Mouse (Mus musculus): ENCODE measurements around the gene Dhx29. TPM values are rescaled to one million over a fixed set of nuclear protein-coding genes. Genes with fewer than 3 reads are reported as not detected.

The Dhx29 gene
- polyA plus RNA-seq, 1 experiment from 2014 or later: 24.9 TPM

- Histone ChIP-seq H3K27me3 (no peaks in the 10 kb centered on the region), H3K9ac (no peak overlapping the region), H3K27ac (no peak overlapping the region), H3K4me1 (no peaks in the 10 kb centered on the region), H3K36me3 (peaks cover 76% of the 10 kb centered on the region), H3K4me3 (no peak overlapping the region), H3K9me3 (no peaks in the 10 kb centered on the region), H3K4me2 (no peak overlapping the region)
- no peak for ATAC-seq (ENCODE audit: insufficient number of reproducible peaks, low FRiP score, low TSS enrichment, low read depth)
- WGBS: 63% methylated on average over 15 of the region's 15 CpGs
Measured at GRCm38 (mm10) chr13:112941879-112942330, 14.7 kb downstream of the Dhx29 start.

DNA sequence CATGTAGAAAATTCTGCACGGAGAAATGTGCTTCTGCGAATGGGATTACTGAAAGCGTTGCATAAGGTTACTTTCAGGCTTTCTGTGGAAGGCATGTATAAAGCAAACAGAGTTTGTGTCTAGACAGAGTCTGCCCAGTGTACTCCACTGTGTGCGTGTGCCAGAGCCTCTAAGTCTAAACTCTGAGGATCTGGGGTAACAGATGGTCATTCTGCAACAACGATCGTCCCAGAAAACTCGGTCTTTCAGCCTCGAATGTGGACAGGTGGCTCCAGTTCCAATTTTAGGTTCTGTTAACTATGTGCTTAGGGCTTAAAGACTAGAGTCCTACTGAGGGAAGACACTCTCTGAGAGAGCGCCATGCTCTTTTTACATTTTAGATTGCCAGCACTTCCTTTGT is 18.1 kb downstream of the Dhx29 start:
- peaks cover 74% of the 10 kb centered on the region for H3K36me3 ChIP-seq

DNA sequence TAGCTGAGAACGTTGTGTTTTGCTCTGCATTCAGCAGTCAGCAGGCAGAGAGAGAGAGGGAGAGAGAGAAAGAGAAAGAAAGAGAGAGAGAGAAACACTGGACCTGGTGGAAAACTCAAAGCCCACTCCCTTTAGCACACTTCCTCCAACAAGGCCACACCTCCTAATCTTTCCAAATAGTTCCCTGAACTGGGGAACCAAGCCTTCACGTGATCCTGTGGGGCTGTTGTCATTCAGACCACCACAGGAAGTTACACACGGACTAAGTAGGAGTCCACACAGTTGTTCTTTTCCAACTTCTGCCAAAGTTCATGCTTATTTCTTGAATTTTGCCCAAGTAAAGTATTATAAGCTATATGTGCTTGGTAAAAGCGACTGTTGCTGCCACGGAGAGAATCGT is 18.6 kb downstream of the Dhx29 start:
- H3K4me3 ChIP-seq: no peak overlapping the region
- H3K4me2 ChIP-seq: no peak overlapping the region
- ATAC-seq (ENCODE audit: insufficient number of reproducible peaks, low FRiP score, low TSS enrichment, low read depth): no peak
- H3K9ac ChIP-seq: no peak overlapping the region
- no peaks in the 10 kb centered on the region for H3K4me1 ChIP-seq
- WGBS: 89% methylated on average over 6 of the region's 6 CpGs
- no peaks in the 10 kb centered on the region for H3K27me3 ChIP-seq
- H3K9me3 ChIP-seq: no peaks in the 10 kb centered on the region
- H3K36me3 ChIP-seq: peaks cover 76% of the 10 kb centered on the region
- no peak overlapping the region for H3K27ac ChIP-seq

More for the DNA sequence above, 18.1 kb downstream of the Dhx29 start:
- no peak overlapping the region for H3K4me3 ChIP-seq
- H3K27me3 ChIP-seq: no peaks in the 10 kb centered on the region
- no peaks in the 10 kb centered on the region for H3K4me1 ChIP-seq
- no peak overlapping the region for H3K27ac ChIP-seq
- no peak overlapping the region for H3K9ac ChIP-seq
- no peak for ATAC-seq (ENCODE audit: insufficient number of reproducible peaks, low FRiP score, low TSS enrichment, low read depth)
- no peak overlapping the region for H3K4me2 ChIP-seq
- WGBS: 96% methylated on average over 9 of the region's 9 CpGs
- H3K9me3 ChIP-seq: no peaks in the 10 kb centered on the region

DNA sequence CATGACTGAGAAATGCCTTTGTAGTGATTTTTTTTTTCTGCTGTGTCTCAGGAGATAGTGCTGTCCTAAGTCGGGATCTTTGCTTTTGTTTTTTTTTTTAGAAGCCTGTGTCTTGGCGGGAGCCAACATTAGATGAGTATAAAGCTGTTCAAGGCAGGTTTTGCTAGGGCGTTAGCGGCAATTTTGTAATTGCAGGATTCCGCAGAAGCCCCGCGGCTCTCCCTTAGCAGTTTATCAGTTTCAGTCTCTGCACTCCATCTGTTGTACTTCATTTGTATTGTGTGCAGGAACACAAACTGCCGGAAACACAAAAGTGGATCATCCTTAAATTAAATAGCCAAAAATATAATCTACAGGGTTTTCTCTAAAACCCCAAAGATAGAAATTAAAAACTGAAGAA is 26.8 kb downstream of the Dhx29 start:
- Histone ChIP-seq H3K4me1 (no peaks in the 10 kb centered on the region), H3K27me3 (no peaks in the 10 kb centered on the region), H3K27ac (no peak overlapping the region), H3K4me2 (no peak overlapping the region), H3K4me3 (no peak overlapping the region), H3K9ac (no peak overlapping the region), H3K9me3 (no peaks in the 10 kb centered on the region), H3K36me3 (peaks cover 61% of the 10 kb centered on the region)
- no peak for ATAC-seq (ENCODE audit: insufficient number of reproducible peaks, low FRiP score, low TSS enrichment, low read depth)
- 89% methylated on average over 8 of the region's 8 CpGs for WGBS

DNA sequence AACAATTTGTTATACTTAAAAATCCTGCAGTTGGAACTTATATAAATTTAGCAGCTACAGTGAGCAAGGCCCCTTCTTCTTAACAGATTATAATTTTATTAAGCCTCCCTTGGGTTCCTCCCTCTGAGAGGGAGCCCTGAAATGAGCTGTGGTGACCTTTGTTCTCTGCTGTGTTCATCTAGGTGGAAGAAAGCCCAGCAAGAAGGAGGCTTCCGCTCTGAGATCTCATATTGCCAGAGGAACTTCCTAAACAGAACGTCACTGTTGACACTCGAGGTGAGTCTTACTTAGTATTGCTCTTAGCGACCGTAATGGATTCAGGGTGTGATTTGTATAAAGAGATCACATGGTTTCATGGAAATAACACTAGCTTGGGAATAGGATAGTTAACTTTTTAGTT is 35.8 kb downstream of the Dhx29 start:
- no peaks in the 10 kb centered on the region for H3K4me1 ChIP-seq
- H3K4me3 ChIP-seq: no peak overlapping the region
- H3K9me3 ChIP-seq: no peaks in the 10 kb centered on the region
- ATAC-seq (ENCODE audit: insufficient number of reproducible peaks, low FRiP score, low TSS enrichment, low read depth): no peak
- H3K9ac ChIP-seq: no peak overlapping the region
- H3K27me3 ChIP-seq: no peaks in the 10 kb centered on the region
- no peak overlapping the region for H3K27ac ChIP-seq
- H3K36me3 ChIP-seq: peaks cover 53% of the 10 kb centered on the region
- no peak overlapping the region for H3K4me2 ChIP-seq
- 79% methylated on average over 5 of the region's 5 CpGs for WGBS

DNA sequence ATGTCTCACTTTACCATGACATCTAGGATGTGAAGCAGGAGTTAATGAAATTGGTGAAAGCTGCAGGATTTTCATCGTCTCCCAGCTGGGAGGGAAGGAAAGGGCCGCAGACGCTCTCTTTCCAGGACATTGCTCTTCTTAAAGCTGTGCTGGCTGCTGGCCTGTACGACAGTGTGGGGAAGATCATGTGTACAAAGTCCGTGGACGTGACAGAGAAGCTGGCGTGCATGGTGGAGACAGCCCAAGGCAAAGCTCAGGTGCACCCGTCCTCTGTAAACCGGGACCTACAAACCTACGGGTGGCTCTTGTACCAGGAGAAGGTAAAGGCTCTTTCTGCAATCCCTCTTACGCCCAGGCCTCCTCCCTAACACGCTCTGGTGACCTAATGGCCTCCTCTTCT is 37.2 kb downstream of the Dhx29 start:
- Histone ChIP-seq H3K4me3 (no peak overlapping the region), H3K9me3 (no peaks in the 10 kb centered on the region), H3K9ac (no peak overlapping the region), H3K36me3 (peaks cover 55% of the 10 kb centered on the region), H3K27me3 (no peaks in the 10 kb centered on the region), H3K4me2 (no peak overlapping the region), H3K4me1 (no peaks in the 10 kb centered on the region), H3K27ac (no peak overlapping the region)
- no peak for ATAC-seq (ENCODE audit: insufficient number of reproducible peaks, low FRiP score, low TSS enrichment, low read depth)
- WGBS: 85% methylated on average over 12 of the region's 12 CpGs

DNA sequence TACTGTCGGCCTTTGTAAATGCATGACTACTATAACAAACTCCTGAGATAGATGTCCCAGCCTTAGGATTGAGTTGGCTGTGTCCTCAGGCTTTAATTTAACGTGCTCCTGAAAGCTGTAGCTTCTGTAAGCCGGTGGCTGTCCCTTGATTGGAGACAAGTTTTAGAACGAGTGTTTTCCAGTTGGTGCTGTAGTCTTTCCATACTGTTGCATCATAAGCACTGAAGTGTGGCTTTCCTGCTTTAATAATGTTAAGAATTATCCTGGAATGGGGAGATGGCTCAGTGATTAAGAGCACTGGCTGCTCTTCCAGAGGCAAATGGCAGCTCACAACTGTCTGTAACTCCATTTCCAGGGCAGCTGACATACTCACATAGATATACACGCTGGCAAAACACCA is 40.0 kb downstream of the Dhx29 start:
- H3K9ac ChIP-seq: no peak overlapping the region
- no peaks in the 10 kb centered on the region for H3K9me3 ChIP-seq
- no peaks in the 10 kb centered on the region for H3K27me3 ChIP-seq
- H3K4me3 ChIP-seq: no peak overlapping the region
- H3K4me2 ChIP-seq: no peak overlapping the region
- no peak overlapping the region for H3K27ac ChIP-seq
- WGBS: 89% methylated on average over 5 of the region's 5 CpGs
- peaks cover 47% of the 10 kb centered on the region for H3K36me3 ChIP-seq
- no peak for ATAC-seq (ENCODE audit: insufficient number of reproducible peaks, low FRiP score, low TSS enrichment, low read depth)
- no peaks in the 10 kb centered on the region for H3K4me1 ChIP-seq

DNA sequence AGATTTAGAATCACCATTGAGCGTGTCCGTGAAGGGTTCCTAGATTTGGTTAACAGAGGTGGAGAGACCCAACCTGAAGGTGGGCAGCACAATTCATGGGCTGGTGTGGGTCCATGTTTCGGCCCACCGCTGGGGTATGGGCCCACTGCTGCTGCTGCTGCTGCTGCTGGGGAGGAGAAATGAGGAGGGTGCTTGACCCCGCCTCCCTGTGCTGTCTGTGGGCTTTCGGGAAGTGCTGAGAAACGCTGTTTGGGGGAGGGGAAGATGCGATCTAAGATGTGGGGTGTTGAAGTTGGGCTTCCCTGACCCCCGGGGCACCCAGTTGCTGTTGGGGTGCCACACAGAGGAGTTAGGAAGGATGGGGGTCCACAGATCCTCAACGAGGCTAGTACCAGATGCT is 49.5 kb downstream of the Dhx29 start:
- no peak for ATAC-seq (ENCODE audit: insufficient number of reproducible peaks, low FRiP score, low TSS enrichment, low read depth)
- Histone ChIP-seq H3K4me2 (0 out of 2 replicates have a peak overlapping the region, but pooled peaks have one; percentile 8), H3K9me3 (no peaks in the 10 kb centered on the region), H3K9ac (no peak overlapping the region), H3K27me3 (peaks cover 9% of the 10 kb centered on the region), H3K36me3 (no peaks in the 10 kb centered on the region), H3K4me3 (no peak overlapping the region), H3K27ac (no peak overlapping the region), H3K4me1 (no peaks in the 10 kb centered on the region)
- WGBS: 37% methylated on average over 10 of the region's 10 CpGs

- H3K27ac ChIP-seq: no peak overlapping the region
- no peak for ATAC-seq (ENCODE audit: insufficient number of reproducible peaks, low FRiP score, low TSS enrichment, low read depth)
- no peaks in the 10 kb centered on the region for H3K9me3 ChIP-seq
- peaks cover 60% of the 10 kb centered on the region for H3K27me3 ChIP-seq
- 9% methylated on average over 17 of the region's 18 CpGs for WGBS
- H3K36me3 ChIP-seq: no peaks in the 10 kb centered on the region
- no peak overlapping the region for H3K9ac ChIP-seq
- H3K4me1 ChIP-seq: peaks cover 36% of the 10 kb centered on the region
- no peak overlapping the region for H3K4me2 ChIP-seq
- no peak overlapping the region for H3K4me3 ChIP-seq
Measured at GRCm38 (mm10) chr13:112985605-112986450, 58.6 kb downstream of the Dhx29 start.

DNA sequence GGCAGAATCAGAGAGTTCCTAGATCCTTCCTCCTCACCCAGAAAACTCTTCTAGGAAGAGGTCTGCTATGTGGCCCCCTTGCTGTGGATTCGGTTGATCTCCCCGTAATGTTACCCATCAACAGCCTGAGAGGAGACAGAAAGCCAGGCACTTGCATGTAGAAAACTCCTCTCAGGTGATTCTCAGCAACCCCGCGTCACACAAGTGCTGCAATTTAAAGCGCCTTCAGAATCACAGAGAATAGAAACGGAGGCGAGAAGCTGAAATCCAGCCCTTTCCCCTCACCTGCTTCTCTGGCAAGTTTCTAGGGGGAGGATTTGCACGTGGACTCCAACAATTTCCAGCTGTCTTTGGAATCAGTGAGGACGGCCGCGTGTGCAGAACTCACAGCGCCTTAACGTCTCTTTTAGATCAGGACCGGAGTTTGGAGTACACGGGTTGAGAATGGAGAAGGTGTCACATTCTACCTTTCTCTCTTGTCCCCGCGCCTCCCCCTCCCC is 59.2 kb downstream of the Dhx29 start:
- H3K4me1 ChIP-seq: peaks cover 36% of the 10 kb centered on the region
- no peak for ATAC-seq (ENCODE audit: insufficient number of reproducible peaks, low FRiP score, low TSS enrichment, low read depth)
- peaks cover 67% of the 10 kb centered on the region for H3K27me3 ChIP-seq
- H3K4me2 ChIP-seq: no peak overlapping the region
- H3K36me3 ChIP-seq: no peaks in the 10 kb centered on the region
- no peak overlapping the region for H3K9ac ChIP-seq
- under 1% methylated on average over 17 of the region's 17 CpGs for WGBS
- no peak overlapping the region for H3K4me3 ChIP-seq
- H3K9me3 ChIP-seq: no peaks in the 10 kb centered on the region
- H3K27ac ChIP-seq: no peak overlapping the region

GRCm38 (mm10) chr13:112987532-112987943 is 60.3 kb downstream of the Dhx29 start, which contains the start of gene Ccno:
Gene Ccno (plus strand): TSS chr13:112987802.
- H3K27ac ChIP-seq: no peak within 1 kb of the TSS
- H3K4me1 ChIP-seq: peaks cover 36% of the 10 kb centered on the region
- peaks cover 73% of the 10 kb centered on the region for H3K27me3 ChIP-seq
- under 1% methylated on average over 46 of the region's 47 CpGs for WGBS
- H3K9me3 ChIP-seq: no peaks in the 10 kb centered on the region
- peak within 1 kb of the TSS; percentile 40 for H3K9ac ChIP-seq
- peak; percentile 95 for ATAC-seq (ENCODE audit: insufficient number of reproducible peaks, low FRiP score, low TSS enrichment, low read depth)
- peak within 1 kb of the TSS; percentile 56 for H3K4me3 ChIP-seq
- no peaks in the 10 kb centered on the region for H3K36me3 ChIP-seq
- peak within 1 kb of the TSS; percentile 100 for H3K4me2 ChIP-seq

DNA sequence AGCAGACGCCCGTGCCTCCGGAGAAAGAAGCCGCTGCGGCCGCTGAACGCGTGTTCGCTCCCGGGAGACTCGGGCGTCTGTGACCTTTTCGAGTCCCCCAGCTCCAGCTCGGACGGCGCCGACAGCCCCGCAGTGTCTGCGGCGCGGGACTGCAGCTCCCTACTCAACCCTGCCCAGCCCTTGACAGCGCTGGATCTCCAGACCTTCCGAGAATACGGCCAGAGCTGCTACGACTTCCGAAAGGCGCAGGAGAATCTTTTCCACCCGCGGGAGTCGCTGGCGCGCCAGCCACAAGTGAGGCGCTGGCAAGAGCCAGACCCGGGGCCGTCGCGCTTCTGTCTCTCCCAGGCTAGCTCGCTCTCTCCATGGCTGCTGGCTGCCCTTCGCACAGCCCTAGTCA is 60.7 kb downstream of the Dhx29 start:
- no peak overlapping the region for H3K27ac ChIP-seq
- peaks cover 36% of the 10 kb centered on the region for H3K4me1 ChIP-seq
- H3K9ac ChIP-seq: peak overlapping the region; percentile 40
- WGBS: under 1% methylated on average over 39 of the region's 39 CpGs
- no peaks in the 10 kb centered on the region for H3K36me3 ChIP-seq
- no peak for ATAC-seq (ENCODE audit: insufficient number of reproducible peaks, low FRiP score, low TSS enrichment, low read depth)
- peak overlapping the region; percentile 56 for H3K4me3 ChIP-seq
- H3K4me2 ChIP-seq: peak overlapping the region; percentile 100
- no peaks in the 10 kb centered on the region for H3K9me3 ChIP-seq
- peaks cover 76% of the 10 kb centered on the region for H3K27me3 ChIP-seq

All from limb, embryonic 15.5 days (tissue).